Mouse (Mus musculus): ENCODE data around the gene Gm3336. TPM values are rescaled to one million over a fixed set of nuclear protein-coding genes. Genes with fewer than 3 reads are reported as not detected.

Gm3336 gene
- polyA plus RNA-seq, 1 experiment from 2014 or later, result not detected

DNA sequence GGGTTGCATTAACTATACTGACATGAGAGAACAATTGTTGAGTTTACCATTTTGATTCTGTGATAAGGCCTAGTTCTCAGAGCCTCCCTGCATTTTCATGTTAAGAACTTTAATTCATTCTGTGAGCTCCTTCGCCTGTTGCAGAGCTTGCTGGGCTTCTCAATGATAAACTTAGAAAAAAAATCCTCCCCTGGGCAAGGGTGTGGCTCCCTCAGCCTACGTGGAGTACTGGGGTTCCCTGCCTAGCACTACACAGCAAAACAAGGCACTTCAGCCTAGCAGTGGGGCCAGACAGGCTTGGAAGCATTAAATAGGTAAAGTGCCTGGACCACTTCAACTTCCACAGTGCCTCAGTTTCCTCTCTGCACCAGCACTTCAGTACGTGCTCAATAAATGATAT lies 36.9 kb upstream of the Gm3336 start:
- WGBS, result 52% methylated on average over 3 of the region's 3 CpGs

GRCm38 (mm10) chr8:70682193-70682592 lies 36.1 kb upstream of the Gm3336 start:
- no peaks in the 10 kb centered on the region for H3K27me3 ChIP-seq
- H3K4me1 ChIP-seq, result peaks cover 15% of the 10 kb centered on the region
- ATAC-seq (ENCODE audit: insufficient number of reproducible peaks, insufficient read depth, low FRiP score, low TSS enrichment, low read depth), result 0 out of 2 replicates have a peak, but pooled peaks have one; percentile 28
- H3K9me3 ChIP-seq, result no peaks in the 10 kb centered on the region
- peak overlapping the region; percentile 53 for H3K4me2 ChIP-seq
- peak overlapping the region; percentile 40; the same call in 1 of the 2 replicates for H3K27ac ChIP-seq
- H3K4me3 ChIP-seq, result peak overlapping the region; percentile 23
- H3K9ac ChIP-seq, result peak overlapping the region; percentile 63
- WGBS, result 7% methylated on average over 19 of the region's 19 CpGs
- H3K36me3 ChIP-seq, result peaks cover 31% of the 10 kb centered on the region

More for the DNA sequence above, 36.9 kb upstream of the Gm3336 start:
- Histone ChIP-seq H3K4me2 (no peak overlapping the region), H3K27me3 (no peaks in the 10 kb centered on the region), H3K36me3 (peaks cover 36% of the 10 kb centered on the region), H3K4me1 (peaks cover 15% of the 10 kb centered on the region), H3K27ac (0 out of 2 replicates have a peak overlapping the region, but pooled peaks have one; percentile 40), H3K9ac (no peak overlapping the region), H3K4me3 (no peak overlapping the region), H3K9me3 (no peaks in the 10 kb centered on the region)
- ATAC-seq (ENCODE audit: insufficient number of reproducible peaks, insufficient read depth, low FRiP score, low TSS enrichment, low read depth), result no peak

GRCm38 (mm10) chr8:70682692-70683091 lies 35.7 kb upstream of the Gm3336 start:
- H3K36me3 ChIP-seq, result peaks cover 26% of the 10 kb centered on the region
- H3K27ac ChIP-seq, result 0 out of 2 replicates have a peak overlapping the region, but pooled peaks have one; percentile 40
- no peak overlapping the region for H3K4me3 ChIP-seq
- ATAC-seq (ENCODE audit: insufficient number of reproducible peaks, insufficient read depth, low FRiP score, low TSS enrichment, low read depth), result no peak
- no peaks in the 10 kb centered on the region for H3K9me3 ChIP-seq
- H3K27me3 ChIP-seq, result no peaks in the 10 kb centered on the region
- peak overlapping the region; percentile 53 for H3K4me2 ChIP-seq
- 58% methylated on average over 3 of the region's 3 CpGs for WGBS
- H3K4me1 ChIP-seq, result peaks cover 15% of the 10 kb centered on the region
- H3K9ac ChIP-seq, result peak overlapping the region; percentile 63

- H3K36me3 ChIP-seq, result peaks cover 10% of the 10 kb centered on the region
- no peak overlapping the region for H3K9ac ChIP-seq
- H3K27me3 ChIP-seq, result no peaks in the 10 kb centered on the region
- 54% methylated on average over 7 of the region's 7 CpGs for WGBS
- H3K4me2 ChIP-seq, result no peak overlapping the region
- no peaks in the 10 kb centered on the region for H3K9me3 ChIP-seq
- H3K4me1 ChIP-seq, result peaks cover 15% of the 10 kb centered on the region
- no peak for ATAC-seq (ENCODE audit: insufficient number of reproducible peaks, insufficient read depth, low FRiP score, low TSS enrichment, low read depth)
- no peak overlapping the region for H3K27ac ChIP-seq
- H3K4me3 ChIP-seq, result no peak overlapping the region
Observed at GRCm38 (mm10) chr8:70684291-70684690, 34.1 kb upstream of the Gm3336 start.

GRCm38 (mm10) chr8:70687576-70687975 lies 30.8 kb upstream of the Gm3336 start:
- Histone ChIP-seq H3K4me3 (no peak overlapping the region), H3K36me3 (no peaks in the 10 kb centered on the region), H3K27ac (no peak overlapping the region), H3K9me3 (no peaks in the 10 kb centered on the region), H3K4me2 (no peak overlapping the region), H3K27me3 (no peaks in the 10 kb centered on the region), H3K9ac (no peak overlapping the region), H3K4me1 (peaks cover 27% of the 10 kb centered on the region)
- no peak for ATAC-seq (ENCODE audit: insufficient number of reproducible peaks, insufficient read depth, low FRiP score, low TSS enrichment, low read depth)
- WGBS, result 86% methylated on average over 8 of the region's 8 CpGs

DNA sequence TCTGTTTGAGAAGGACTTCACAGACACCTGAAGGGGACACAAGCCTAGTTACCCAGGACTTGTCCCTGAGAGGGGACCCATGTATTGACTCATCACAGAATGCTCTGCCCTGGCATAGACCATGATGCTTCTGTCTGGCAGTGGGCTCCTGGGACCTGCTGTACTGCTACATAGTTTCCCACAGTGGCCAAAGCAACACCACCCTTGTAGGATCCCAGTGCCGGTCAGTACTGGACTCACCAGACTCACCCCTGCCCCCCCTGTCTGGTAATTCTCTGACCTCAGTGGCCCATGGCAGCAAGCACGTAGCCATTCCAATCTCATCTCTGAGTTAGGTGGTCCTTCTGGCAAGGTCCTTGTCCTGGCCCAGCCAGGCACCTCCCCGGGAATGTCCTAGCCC lies 30.2 kb upstream of the Gm3336 start:
- H3K27ac ChIP-seq, result no peak overlapping the region
- no peak for ATAC-seq (ENCODE audit: insufficient number of reproducible peaks, insufficient read depth, low FRiP score, low TSS enrichment, low read depth)
- H3K9me3 ChIP-seq, result no peaks in the 10 kb centered on the region
- 94% methylated on average over 3 of the region's 3 CpGs for WGBS
- H3K36me3 ChIP-seq, result no peaks in the 10 kb centered on the region
- no peaks in the 10 kb centered on the region for H3K27me3 ChIP-seq
- H3K4me2 ChIP-seq, result no peak overlapping the region
- no peak overlapping the region for H3K4me3 ChIP-seq
- H3K4me1 ChIP-seq, result peaks cover 25% of the 10 kb centered on the region
- H3K9ac ChIP-seq, result no peak overlapping the region

DNA sequence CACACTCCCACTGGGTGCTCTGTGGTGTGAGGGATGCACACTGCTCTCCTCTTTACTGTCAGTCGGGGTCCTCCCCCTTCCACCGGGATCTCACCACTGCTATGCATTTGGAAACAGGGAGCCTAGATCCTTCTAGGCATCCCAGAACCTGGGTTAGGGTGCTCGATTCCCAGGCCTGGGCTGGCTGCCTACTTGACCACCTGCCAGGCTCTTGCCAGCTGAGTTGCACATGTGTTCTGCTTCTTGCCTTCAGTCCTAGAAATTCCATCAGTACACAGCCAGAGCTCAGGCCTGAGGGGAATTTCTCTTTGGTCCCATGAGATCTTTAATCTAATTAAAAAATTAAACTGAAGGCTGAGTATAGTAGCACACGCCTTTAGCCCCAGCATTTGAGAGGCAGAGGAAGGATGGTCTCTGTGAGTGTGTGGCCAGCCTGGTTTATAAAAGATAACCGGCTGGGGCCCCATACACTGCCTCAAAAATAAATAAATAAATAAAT lies 28.4 kb upstream of the Gm3336 start:
- Histone ChIP-seq H3K36me3 (no peaks in the 10 kb centered on the region), H3K27ac (no peak overlapping the region), H3K9me3 (no peaks in the 10 kb centered on the region), H3K4me1 (peaks cover 31% of the 10 kb centered on the region), H3K4me2 (no peak overlapping the region), H3K4me3 (no peak overlapping the region), H3K9ac (no peak overlapping the region), H3K27me3 (no peaks in the 10 kb centered on the region)
- 0 out of 2 replicates have a peak, but pooled peaks have one; percentile 35 for ATAC-seq (ENCODE audit: insufficient number of reproducible peaks, insufficient read depth, low FRiP score, low TSS enrichment, low read depth)
- WGBS, result 52% methylated on average over 5 of the region's 5 CpGs

DNA sequence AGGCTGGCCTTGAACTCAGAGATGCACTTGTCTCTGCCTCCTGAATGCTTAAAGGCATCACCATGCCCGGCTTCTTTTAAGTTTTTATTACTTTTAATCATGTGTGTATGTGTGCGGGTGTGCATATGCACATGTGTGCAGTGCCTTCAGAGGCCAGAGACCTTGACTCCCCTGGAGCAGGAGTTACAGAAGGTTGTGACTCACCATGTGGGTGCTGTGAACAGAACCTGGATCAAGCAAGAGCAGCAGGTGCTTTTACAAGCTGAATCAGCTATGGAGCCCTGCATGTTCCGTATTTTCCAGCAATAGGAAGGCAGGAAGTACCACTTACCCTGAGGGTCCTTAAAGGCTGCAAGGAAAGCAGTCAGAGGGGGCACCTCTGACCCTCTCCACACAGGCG lies 27.1 kb upstream of the Gm3336 start:
- Histone ChIP-seq H3K9ac (peak overlapping the region; percentile 76), H3K27ac (peak overlapping the region; percentile 92), H3K9me3 (no peaks in the 10 kb centered on the region), H3K36me3 (no peaks in the 10 kb centered on the region), H3K4me3 (peak overlapping the region; percentile 39), H3K27me3 (no peaks in the 10 kb centered on the region), H3K4me1 (peaks cover 44% of the 10 kb centered on the region), H3K4me2 (peak overlapping the region; percentile 64)
- WGBS, result 52% methylated on average over 4 of the region's 4 CpGs
- no peak for ATAC-seq (ENCODE audit: insufficient number of reproducible peaks, insufficient read depth, low FRiP score, low TSS enrichment, low read depth)

- H3K9me3 ChIP-seq, result no peaks in the 10 kb centered on the region
- peaks cover 49% of the 10 kb centered on the region for H3K4me1 ChIP-seq
- no peaks in the 10 kb centered on the region for H3K27me3 ChIP-seq
- ATAC-seq (ENCODE audit: insufficient number of reproducible peaks, insufficient read depth, low FRiP score, low TSS enrichment, low read depth), result peak; percentile 50; the same call in 1 of the 2 replicates
- H3K4me2 ChIP-seq, result peak overlapping the region; percentile 64
- under 1% methylated on average over 20 of the region's 20 CpGs for WGBS
- H3K36me3 ChIP-seq, result no peaks in the 10 kb centered on the region
- peak overlapping the region; percentile 39 for H3K4me3 ChIP-seq
- H3K27ac ChIP-seq, result peak overlapping the region; percentile 92
- peak overlapping the region; percentile 76 for H3K9ac ChIP-seq
Observed at GRCm38 (mm10) chr8:70691727-70692231, 26.6 kb upstream of the Gm3336 start.

DNA sequence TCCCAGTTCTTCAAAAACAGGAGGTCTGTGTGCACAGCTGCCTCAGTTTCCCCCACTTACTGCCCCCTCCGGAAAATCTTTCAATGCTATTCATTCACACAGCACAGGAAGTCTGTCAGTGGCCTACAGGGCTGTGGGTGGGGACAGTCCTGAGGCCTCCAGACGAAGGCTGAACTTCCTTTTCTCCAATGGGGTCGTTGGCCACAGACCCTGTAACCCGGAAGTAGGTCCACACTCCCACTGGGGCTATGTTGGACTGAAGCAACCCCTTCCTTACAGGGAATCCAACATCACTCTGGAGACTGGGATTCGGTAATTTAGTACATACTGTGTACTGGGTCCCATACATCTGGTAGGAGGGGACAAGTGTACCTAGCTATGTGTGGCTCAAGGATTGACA lies 24.7 kb upstream of the Gm3336 start:
- no peak overlapping the region for H3K9ac ChIP-seq
- H3K27me3 ChIP-seq, result no peaks in the 10 kb centered on the region
- no peak overlapping the region for H3K4me2 ChIP-seq
- H3K36me3 ChIP-seq, result no peaks in the 10 kb centered on the region
- 61% methylated on average over 5 of the region's 5 CpGs for WGBS
- H3K27ac ChIP-seq, result peak overlapping the region; percentile 56; the same call in 1 of the 2 replicates
- peaks cover 64% of the 10 kb centered on the region for H3K4me1 ChIP-seq
- no peak for ATAC-seq (ENCODE audit: insufficient number of reproducible peaks, insufficient read depth, low FRiP score, low TSS enrichment, low read depth)
- no peaks in the 10 kb centered on the region for H3K9me3 ChIP-seq
- no peak overlapping the region for H3K4me3 ChIP-seq

DNA sequence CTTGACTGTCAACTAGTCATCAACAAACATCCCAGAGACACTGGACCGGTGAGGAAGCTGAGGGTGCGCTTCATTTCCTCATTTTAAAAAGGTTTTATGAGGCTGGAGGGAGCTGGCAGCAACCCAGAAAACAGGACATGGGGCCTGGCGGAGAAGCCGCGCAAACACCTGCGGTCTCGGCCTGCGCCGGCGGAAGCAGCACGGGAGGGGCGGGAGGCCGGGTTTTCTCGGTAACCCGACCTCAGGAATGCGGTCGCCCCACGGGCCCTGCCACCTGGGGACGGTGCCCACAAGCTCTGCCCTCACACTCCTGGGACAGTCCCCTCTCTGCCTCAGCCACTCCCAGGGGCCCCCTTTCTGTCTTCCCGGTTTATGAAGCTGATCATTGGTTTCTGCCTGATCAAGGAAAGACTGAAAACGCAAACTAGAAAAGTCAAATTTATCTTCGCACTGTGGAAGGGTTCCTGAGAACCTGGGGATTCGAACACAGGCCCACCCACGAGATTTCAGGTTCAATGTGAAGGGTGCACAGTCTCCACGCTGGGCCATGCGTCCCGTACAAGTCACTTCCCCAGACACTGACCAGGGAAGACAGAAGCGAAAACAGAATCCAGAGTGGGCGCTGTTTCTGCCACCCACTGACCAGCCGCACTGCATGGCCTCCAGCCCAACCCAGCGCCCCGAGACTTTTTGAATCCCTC lies 22.9 kb upstream of the Gm3336 start:
- Histone ChIP-seq H3K9ac (peak overlapping the region; percentile 40; the same call in 1 of the 2 replicates), H3K27me3 (no peaks in the 10 kb centered on the region), H3K4me3 (no peak overlapping the region)

More for the DNA sequence above, 22.9 kb upstream of the Gm3336 start:
- H3K4me2 ChIP-seq, result peak overlapping the region; percentile 64
- H3K9me3 ChIP-seq, result no peaks in the 10 kb centered on the region
- no peak for ATAC-seq (ENCODE audit: insufficient number of reproducible peaks, insufficient read depth, low FRiP score, low TSS enrichment, low read depth)
- H3K27ac ChIP-seq, result peak overlapping the region; percentile 99
- H3K4me1 ChIP-seq, result peaks cover 55% of the 10 kb centered on the region
- 24% methylated on average over 32 of the region's 32 CpGs for WGBS
- H3K36me3 ChIP-seq, result no peaks in the 10 kb centered on the region

Data from embryonic facial prominence, embryonic 13.5 days (tissue).